Mouse (Mus musculus): ENCODE measurements around the gene Fstl4.

GRCm38 (mm10) chr11:53009597-53009996 is 245.2 kb downstream of the Fstl4 start:
- TF ChIP-seq CTCF (IDR thresholded peaks at IDR 0.05) (no peak), POLR2A (IDR thresholded peaks at IDR 0.05; ENCODE audit: insufficient read depth, low read depth, low read length) (no peak), EP300 (IDR thresholded peaks at IDR 0.05; ENCODE audit: insufficient read depth, low read depth, low read length) (no peak)
